Comparison of ENCODE assay signal across 19 mouse cellular contexts in genomic region chr8:10606816-10607209, GRCm38 (mm10).
DNase-seq lines count a peak whose midpoint lies in the region; ATAC-seq lines count a peak whose summit lies in the region.
"Had no signal": no experiment of that assay in that cellular context is flagged by ENCODE, and none has a peak within 500 bp of the region (broad histone marks: within the 10 kb centered on the region; RNA-seq: fewer than 3 reads in every experiment).

No protein-coding gene starts in this region.

- no peak overlapping the region for H3K4me2 ChIP-seq in forebrain, embryonic 14.5 days (ENCODE audit: low read length)
- peak overlapping the region; percentile 8; the same call in 1 of the 2 replicates for H3K4me2 ChIP-seq in neural tube, embryonic 12.5 days (replicated peaks)
- no peak overlapping the region for H3K4me2 ChIP-seq in neural tube, embryonic 15.5 days
- H3K4me2 ChIP-seq: embryonic facial prominence, embryonic 15.5 days; heart, embryonic 13.5 days; hindbrain, embryonic 15.5 days; limb, embryonic 13.5 days; midbrain, embryonic 15.5 days had no signal

- 80% methylated on average over 4 of the region's 4 CpGs for WGBS in forebrain, embryonic 10.5 days
- WGBS in forebrain, embryonic 14.5 days: 53% methylated on average over 4 of the region's 4 CpGs
- WGBS in neural tube, embryonic 12.5 days: 19% methylated on average over 4 of the region's 4 CpGs
- 31% methylated on average over 4 of the region's 4 CpGs for WGBS in neural tube, embryonic 15.5 days

- no peak overlapping the region for H3K4me3 ChIP-seq in forebrain, embryonic 10.5 days
- H3K4me3 ChIP-seq in forebrain, embryonic 14.5 days (ENCODE audit: low read depth, low read length): no peak overlapping the region
- no peak overlapping the region for H3K4me3 ChIP-seq in neural tube, embryonic 12.5 days
- H3K4me3 ChIP-seq in neural tube, embryonic 15.5 days (replicated peaks): no peak overlapping the region
- H3K4me3 ChIP-seq: embryonic facial prominence, embryonic 15.5 days; heart, embryonic 13.5 days; hindbrain, embryonic 15.5 days; limb, embryonic 13.5 days; megakaryocyte, embryonic 14.5 days; midbrain, embryonic 15.5 days had no signal

- H3K9me3 ChIP-seq in forebrain, embryonic 10.5 days: no peaks in the 10 kb centered on the region
- no peaks in the 10 kb centered on the region for H3K9me3 ChIP-seq in forebrain, embryonic 14.5 days (replicated peaks; ENCODE audit: control insufficient read depth, low read length)
- H3K9me3 ChIP-seq in neural tube, embryonic 12.5 days: no peaks in the 10 kb centered on the region
- no peaks in the 10 kb centered on the region for H3K9me3 ChIP-seq in neural tube, embryonic 15.5 days (replicated peaks)
- H3K9me3 ChIP-seq: embryonic facial prominence, embryonic 15.5 days; heart, embryonic 13.5 days; hindbrain, embryonic 15.5 days; limb, embryonic 13.5 days; megakaryocyte, embryonic 14.5 days; midbrain, embryonic 15.5 days had no signal

- no peaks in the 10 kb centered on the region for H3K36me3 ChIP-seq in forebrain, embryonic 10.5 days (replicated peaks)
- H3K36me3 ChIP-seq in forebrain, embryonic 14.5 days (ENCODE audit: control insufficient read depth, insufficient read depth, low read length): no peaks in the 10 kb centered on the region
- H3K36me3 ChIP-seq in neural tube, embryonic 12.5 days: no peaks in the 10 kb centered on the region
- no peaks in the 10 kb centered on the region for H3K36me3 ChIP-seq in neural tube, embryonic 15.5 days
- H3K36me3 ChIP-seq: embryonic facial prominence, embryonic 15.5 days; heart, embryonic 13.5 days; hindbrain, embryonic 15.5 days; limb, embryonic 13.5 days; midbrain, embryonic 15.5 days had no signal

- H3K9ac ChIP-seq in forebrain, embryonic 14.5 days (ENCODE audit: low read length): no peak overlapping the region
- H3K9ac ChIP-seq in neural tube, embryonic 12.5 days: no peak overlapping the region
- no peak overlapping the region for H3K9ac ChIP-seq in neural tube, embryonic 15.5 days (replicated peaks)
- H3K9ac ChIP-seq: embryonic facial prominence, embryonic 15.5 days; heart, embryonic 13.5 days; hindbrain, embryonic 15.5 days; limb, embryonic 13.5 days; liver, embryonic 14.5 days; midbrain, embryonic 15.5 days had no signal

- H3K27ac ChIP-seq in forebrain, embryonic 10.5 days: 0 out of 2 replicates have a peak overlapping the region, but pooled peaks have one; percentile 9
- no peak overlapping the region for H3K27ac ChIP-seq in forebrain, embryonic 14.5 days (ENCODE audit: low read depth, low read length)
- H3K27ac ChIP-seq in neural tube, embryonic 12.5 days: peak overlapping the region; percentile 15; the same call in 1 of the 2 replicates
- H3K27ac ChIP-seq in neural tube, embryonic 15.5 days (replicated peaks): no peak overlapping the region
- H3K27ac ChIP-seq: embryonic facial prominence, embryonic 15.5 days; heart, embryonic 13.5 days; hindbrain, embryonic 15.5 days; limb, embryonic 13.5 days; liver, embryonic 14.5 days; midbrain, embryonic 15.5 days had no signal

- DNase-seq in forebrain, embryonic 10.5 days (ENCODE audit: extremely low spot score, low spot score): no peak
- no peak for DNase-seq in forebrain, embryonic 14.5 days (ENCODE audit: low spot score)
- DNase-seq in lung, postnatal 4 days: no peak
- DNase-seq in Muller cell, postnatal 12 days (ENCODE audit: inconsistent ontology term): no peak
- DNase-seq: cerebellum, adult 11 months; cerebellum, postnatal 10 days; kidney, adult 18-20 months; right cerebral cortex, adult 18-20 months had no signal

- peaks cover 30% of the 10 kb centered on the region for H3K4me1 ChIP-seq in forebrain, embryonic 10.5 days
- H3K4me1 ChIP-seq in forebrain, embryonic 14.5 days (ENCODE audit: control insufficient read depth, insufficient read depth, low read length): no peaks in the 10 kb centered on the region
- H3K4me1 ChIP-seq in neural tube, embryonic 12.5 days: peaks cover 38% of the 10 kb centered on the region
- H3K4me1 ChIP-seq in neural tube, embryonic 15.5 days: peaks cover 33% of the 10 kb centered on the region

- no peak for ATAC-seq in forebrain, embryonic 14.5 days
- no peak for ATAC-seq in neural tube, embryonic 12.5 days (ENCODE audit: low FRiP score, low read depth)
- no peak for ATAC-seq in neural tube, embryonic 15.5 days (ENCODE audit: low FRiP score)
- peak; percentile 46 for ATAC-seq in common myeloid progenitor, adult 5-6 weeks (replicated peaks; ENCODE audit: low read depth, poor library complexity, severe bottlenecking)
- ATAC-seq: lung, postnatal 0 days; midbrain, embryonic 15.5 days had no signal

- peaks cover 9% of the 10 kb centered on the region; the same call in 1 of the 2 replicates for H3K27me3 ChIP-seq in forebrain, embryonic 10.5 days (ENCODE audit: poor library complexity, severe bottlenecking)
- H3K27me3 ChIP-seq in forebrain, embryonic 14.5 days (replicated peaks; ENCODE audit: control insufficient read depth, insufficient read depth, low read length): no peaks in the 10 kb centered on the region
- H3K27me3 ChIP-seq in neural tube, embryonic 12.5 days (replicated peaks): no peaks in the 10 kb centered on the region
- no peaks in the 10 kb centered on the region; the same call in 1 of the 2 replicates for H3K27me3 ChIP-seq in neural tube, embryonic 15.5 days (replicated peaks)
- H3K27me3 ChIP-seq: embryonic facial prominence, embryonic 15.5 days; heart, embryonic 13.5 days; hindbrain, embryonic 15.5 days; limb, embryonic 13.5 days; midbrain, embryonic 15.5 days had no signal

Comparison
In these comparisons a context has a peak if more than half of its experiments do, and no peak if none do; other contexts are left out.
1. H3K27ac ChIP-seq: peak in forebrain, embryonic 10.5 days (single experiment) and neural tube, embryonic 12.5 days (single experiment); none in forebrain, embryonic 14.5 days (single experiment) and neural tube, embryonic 15.5 days (single experiment).